Mouse (Mus musculus): ENCODE results near the gene Arl6ip5.

Gene Arl6ip5

GRCm38 (mm10) chr6:97210191-97210961, at the start of gene Arl6ip5:
Gene Arl6ip5, plus strand, starts transcription at chr6:97210689.
- peak; percentile 81 for DNase-seq

DNA sequence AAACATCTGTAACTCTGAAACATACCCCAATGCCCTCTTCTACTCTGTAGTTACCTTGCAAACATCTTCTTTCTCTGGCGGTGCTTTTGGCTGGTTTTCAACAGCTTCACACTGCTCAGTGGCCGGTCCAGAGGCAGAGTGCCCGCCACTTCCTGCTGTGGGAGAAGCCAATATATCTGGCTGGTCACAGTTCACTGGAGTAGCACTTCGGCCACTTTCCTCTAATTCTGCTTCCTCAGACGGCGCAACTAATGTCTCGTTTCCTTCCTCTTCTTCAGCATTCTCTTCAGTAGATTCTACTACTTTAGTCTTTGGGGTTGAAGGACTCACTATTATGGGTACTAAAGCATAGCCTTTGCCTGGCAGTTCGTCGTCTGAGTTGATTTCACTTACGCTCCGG, 34.8 kb upstream of the Arl6ip5 start:
- DNase-seq: no peak

DNA sequence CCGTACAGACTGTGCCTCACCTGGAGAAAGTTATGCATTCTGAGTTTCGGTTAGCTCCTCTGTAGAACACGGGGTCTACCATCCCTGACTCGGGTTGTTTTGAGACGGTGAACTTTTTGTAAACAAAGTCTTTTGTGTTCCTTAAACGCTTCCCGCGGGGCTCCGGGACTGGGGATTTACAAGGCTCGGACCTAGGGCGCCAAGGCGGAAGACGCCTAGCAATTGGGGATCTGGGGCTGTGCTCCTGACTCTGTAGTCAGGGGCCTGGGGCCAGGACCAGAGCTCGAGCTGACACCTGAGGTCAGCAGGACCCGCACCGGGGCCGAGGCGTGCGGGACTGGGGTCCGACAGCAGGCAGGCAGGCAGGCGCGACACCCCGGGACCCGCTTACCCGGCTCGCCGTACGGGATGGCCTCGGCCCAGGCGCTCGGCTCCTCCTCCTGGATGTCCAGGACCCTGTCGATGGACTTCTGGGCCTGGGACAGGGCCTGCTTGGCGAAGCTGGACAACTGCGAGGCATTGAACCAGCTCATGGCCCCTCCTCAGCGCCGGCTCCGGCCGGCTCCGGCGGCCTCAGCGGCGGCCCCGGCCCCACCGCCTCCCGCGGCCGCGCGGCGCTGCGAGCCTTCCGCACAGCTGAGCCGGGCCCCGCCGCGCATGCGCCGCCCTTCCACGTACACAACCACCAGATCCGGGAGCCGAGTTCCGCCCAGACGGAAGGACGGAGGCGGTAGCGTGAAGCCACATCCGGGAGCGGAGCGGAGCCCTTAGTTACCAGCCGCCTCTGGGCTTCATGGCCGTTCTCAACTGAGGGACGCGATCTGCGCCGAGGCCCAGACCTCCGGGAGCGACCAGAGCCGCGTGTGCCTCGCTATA, 31.8 kb upstream of the Arl6ip5 start, which contains the start of gene Tmf1:
Gene Tmf1 (minus strand): TSS at position 632 of the 876 bp plus-strand sequence.
- DNase-seq: peak; percentile 95

- no peak for DNase-seq
Observed at GRCm38 (mm10) chr6:97179367-97179828, 31.1 kb upstream of the Arl6ip5 start.

GRCm38 (mm10) chr6:97200437-97200836, 10.1 kb upstream of the Arl6ip5 start:
- DNase-seq: no peak

GRCm38 (mm10) chr6:97202477-97202876, 8.0 kb upstream of the Arl6ip5 start:
- DNase-seq: no peak

DNA sequence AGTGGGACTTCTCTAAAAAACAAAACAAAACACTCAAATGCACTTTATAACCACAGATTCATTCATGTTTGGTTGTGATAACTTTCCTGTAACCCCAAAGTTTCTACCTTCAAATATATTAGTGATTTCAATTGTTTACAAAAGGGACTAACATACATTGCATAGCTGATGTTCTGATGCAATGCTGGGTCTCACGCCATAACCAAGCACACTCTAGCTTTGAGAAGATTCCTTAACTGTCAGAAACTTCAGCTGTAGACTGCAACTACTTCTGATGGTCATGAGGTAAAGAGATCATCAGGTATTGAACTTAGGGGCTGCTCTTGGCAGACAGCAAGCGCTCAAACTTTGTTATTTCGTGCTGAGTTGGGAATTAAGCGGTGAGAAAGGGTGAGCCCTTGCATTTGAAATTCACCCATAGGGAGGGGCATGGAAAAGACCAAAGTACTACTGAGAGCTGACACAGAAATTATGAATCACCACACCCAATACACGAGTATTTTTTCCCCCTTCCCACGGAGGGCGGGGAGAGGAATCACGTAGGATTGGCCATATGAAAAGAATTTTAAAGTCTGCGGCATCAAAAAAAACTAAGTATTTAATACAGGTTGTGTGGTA, 6.1 kb upstream of the Arl6ip5 start:
- DNase-seq: no peak

- DNase-seq: peak; percentile 78
Observed at GRCm38 (mm10) chr6:97204952-97205351, 5.5 kb upstream of the Arl6ip5 start.

DNA sequence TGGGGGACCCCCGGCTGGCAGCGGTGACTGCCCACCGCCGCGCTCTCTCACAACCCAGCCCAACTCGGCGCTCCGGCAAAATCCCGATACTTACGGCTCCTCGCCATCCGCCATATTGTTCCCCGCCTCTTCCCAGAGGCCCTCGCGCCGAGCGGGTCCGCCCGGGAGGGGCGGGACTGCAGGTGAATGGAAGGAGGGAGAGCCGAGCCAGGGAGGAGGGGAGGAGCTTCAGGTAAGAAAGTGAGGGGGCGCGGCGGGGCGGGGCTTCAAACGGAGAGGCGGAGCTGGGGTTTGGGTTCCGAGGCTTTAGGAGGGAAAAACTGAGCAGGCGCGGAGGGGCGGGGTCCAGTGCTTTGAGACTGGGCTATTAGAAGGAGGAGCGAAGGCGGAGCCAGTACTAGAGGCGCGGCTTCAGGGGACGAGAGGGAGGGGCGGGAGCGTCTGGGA, 5.0 kb upstream of the Arl6ip5 start, which contains the start of gene Uba3:
Gene Uba3 (minus strand): TSS at position 209 of the 447 bp plus-strand sequence.
- DNase-seq: peak; percentile 99

GRCm38 (mm10) chr6:97207085-97207484, 3.4 kb upstream of the Arl6ip5 start:
- DNase-seq: no peak

- DNase-seq: no peak
Observed at GRCm38 (mm10) chr6:97208406-97208805, 2.1 kb upstream of the Arl6ip5 start.

DNA sequence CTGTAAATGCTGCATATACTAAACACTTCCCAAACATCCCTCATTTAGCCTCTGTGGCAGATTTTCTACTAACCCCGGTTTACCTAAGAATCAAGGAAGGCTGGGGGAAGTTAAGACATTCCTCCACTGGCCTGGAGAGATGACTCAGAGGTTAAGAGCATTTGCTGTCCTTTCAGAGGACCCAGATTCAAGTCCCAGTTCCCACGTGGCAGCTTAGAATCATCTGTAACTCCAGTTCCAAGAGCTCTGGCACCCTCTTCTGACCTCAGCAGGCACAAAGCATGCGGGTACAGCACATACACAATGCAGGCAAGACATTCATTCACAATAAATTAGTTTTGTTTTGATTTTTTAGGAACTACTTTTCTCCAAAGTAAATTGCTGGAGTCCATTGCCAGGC, 1.3 kb upstream of the Arl6ip5 start:
- DNase-seq: no peak

- DNase-seq: no peak
Observed at GRCm38 (mm10) chr6:97209751-97210150, 738 bp upstream of the Arl6ip5 start.

DNA sequence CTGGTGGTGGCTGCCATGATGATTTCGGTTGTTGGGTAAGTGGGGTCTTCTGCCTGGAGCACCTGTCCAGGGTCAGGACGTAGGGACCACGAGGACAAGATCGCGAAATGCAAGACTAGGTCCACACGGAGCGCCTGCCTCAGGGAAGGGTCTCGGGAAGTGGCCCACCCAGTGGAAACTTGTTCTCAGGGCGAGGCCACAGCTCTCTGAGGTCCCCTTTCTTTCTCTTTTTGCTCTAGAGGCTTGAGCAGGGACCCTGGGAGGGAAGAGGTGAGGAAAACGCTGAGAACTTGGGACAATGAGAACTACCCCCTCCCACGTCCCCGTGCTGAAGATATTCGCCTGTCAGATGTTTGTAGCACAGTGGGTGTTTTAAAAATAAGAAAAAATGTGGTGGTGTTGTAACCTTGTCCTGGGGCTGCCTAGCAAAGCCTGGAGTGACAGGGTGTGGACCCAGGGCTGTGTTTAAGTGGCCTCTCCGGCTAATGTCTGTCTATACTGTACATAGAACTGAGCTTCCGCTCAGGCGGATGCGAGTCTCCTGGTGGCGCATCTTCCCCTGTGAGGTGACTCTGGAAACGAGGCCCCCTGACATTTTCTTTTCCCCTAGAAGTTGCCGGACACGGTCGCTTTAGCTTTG, 593 bp downstream of the Arl6ip5 start:
- no peak for DNase-seq

DNA sequence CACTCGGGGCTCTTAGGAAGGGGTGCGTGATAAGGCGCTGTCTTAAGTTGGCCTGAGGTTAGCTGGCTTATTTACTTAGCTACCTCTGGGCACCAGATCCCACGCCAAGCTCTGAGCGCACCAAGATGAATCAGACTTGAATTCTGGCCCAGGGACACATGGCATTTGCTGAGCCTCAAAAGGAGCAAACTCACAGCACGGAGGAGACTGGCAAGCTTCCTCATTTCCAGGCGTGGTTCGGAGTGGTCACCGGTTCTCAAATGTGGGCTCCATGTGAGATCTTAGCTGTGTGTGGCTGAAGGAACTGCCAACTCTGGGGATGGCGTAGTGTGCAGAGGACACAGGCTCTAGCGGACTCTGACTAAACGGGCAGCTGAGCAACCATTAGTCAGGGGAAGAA, 1.5 kb downstream of the Arl6ip5 start:
- peak; percentile 79 for DNase-seq

DNA sequence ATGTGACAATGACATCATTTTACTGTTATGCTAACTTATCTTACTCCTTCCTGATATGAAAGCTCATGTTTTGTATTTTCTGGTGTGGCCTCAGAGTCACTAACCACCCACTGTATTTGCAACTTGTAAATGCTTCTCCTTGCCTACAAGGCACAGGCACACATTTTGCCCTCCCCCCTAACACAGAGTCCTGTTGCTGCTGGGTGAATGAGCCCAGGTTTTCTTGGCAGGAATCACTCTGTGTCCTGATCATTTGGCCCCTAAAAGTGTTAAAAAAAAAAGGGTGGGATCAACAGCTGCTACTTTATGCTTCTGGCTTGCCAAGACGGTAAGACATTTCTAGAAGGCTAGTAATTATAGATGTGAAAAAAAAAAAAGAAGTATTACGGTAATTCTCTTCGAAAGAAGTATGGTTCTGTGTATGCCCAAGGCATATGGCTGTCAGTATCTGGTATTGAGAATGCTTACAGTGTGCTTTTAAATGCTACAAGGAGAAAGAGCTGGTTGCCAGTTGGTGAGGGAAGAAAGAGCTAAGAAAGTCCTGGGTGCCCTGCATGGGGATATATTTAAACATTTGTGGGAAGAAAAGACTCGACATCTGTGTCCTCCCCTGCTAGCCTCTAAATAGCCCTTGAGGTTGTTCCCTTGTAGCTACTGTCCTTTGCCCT, 5.8 kb downstream of the Arl6ip5 start:
- DNase-seq: no peak

DNA sequence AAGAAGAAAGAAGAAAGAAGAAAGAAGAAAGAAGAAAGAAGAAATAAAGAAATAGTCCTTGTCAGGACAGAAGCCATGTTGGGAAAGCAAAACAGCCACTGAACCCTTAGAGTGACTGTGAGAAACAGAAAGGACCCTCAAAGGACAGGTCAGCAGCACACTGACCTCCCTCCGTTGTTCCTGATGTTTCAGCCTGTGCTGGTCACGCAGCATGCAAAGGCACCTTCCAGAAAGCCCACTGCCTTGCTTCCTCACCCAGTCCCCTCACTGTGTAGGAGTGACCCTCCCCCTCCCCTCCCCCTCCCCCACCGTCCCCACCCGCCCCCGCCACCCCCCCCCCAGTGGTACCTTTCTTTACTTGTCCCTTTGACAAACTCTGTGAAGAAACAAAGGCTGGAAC, 10.2 kb downstream of the Arl6ip5 start:
- no peak for DNase-seq

- no peak for DNase-seq
Observed at GRCm38 (mm10) chr6:97221205-97222025, 10.9 kb downstream of the Arl6ip5 start.

DNA sequence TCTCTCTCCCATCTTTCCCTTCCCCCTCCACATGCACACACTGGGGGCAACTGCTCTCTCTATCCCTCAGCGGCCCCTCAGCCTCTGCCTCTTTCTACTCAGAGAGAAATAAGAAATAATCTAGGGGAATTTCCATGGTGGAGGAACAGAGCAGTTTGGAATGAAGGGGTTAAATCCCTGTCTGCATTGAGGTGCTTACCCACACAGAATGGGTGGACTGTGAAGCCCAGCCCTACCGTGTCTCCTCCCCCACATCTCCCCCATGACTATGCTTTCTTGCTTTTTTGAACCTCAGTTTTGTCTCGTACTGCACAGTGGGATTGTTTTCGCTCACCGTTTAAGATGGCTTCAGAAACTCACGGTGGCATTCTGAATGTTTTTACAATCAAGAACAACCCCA, 11.8 kb downstream of the Arl6ip5 start:
- DNase-seq: no peak

- DNase-seq: no peak
Observed at GRCm38 (mm10) chr6:97222931-97223467, 12.5 kb downstream of the Arl6ip5 start.

- no peak for DNase-seq
Observed at GRCm38 (mm10) chr6:97223566-97223965, 13.1 kb downstream of the Arl6ip5 start.
